Mouse (Mus musculus) T-helper 1 cell (primary cell): Measurements from ENCODE around the gene Mfsd7a.
"Not testable (repeated sequence)": the region's sequence is repeated elsewhere in the genome, so short reads cannot be mapped to it uniquely, and the experiment has no call there.

ENCODE experiments used
- in situ Hi-C: fragments of 300-600 bp; cut with MboI, MseI; formaldehyde crosslinking; loops from one replicate; pipeline ENCODE4 v1.15.1; 2025; ENCODE audit warnings: high pct_unique_total_duplicates

Gene Mfsd7a

GRCm38 (mm10) chr5:108448785-108449668 is at the start of gene Mfsd7a:
TSS of gene Mfsd7a (minus strand) at chr5:108448891.
- in situ Hi-C loops = no loop called here

DNA sequence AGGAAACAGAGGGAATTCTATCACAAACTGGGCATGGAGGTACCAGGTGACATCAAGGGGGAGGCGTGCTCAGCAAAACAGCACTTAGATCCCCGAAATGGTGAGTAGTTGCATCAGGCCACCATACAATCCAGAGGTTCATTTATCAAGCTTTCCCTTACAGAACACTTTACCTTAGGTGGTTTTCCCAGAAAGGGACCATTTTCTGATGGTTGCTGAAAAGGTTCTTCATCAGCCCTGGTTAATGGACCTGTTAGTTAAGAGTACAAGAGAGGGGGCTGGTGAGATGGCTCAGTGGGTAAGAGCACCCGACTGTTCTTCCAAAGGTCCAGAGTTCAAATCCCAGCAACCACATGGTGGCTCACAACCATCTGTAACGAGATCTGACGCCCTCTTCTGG is 37.5 kb upstream of the Mfsd7a start:
- in situ Hi-C loops = not testable (repeated sequence)

DNA sequence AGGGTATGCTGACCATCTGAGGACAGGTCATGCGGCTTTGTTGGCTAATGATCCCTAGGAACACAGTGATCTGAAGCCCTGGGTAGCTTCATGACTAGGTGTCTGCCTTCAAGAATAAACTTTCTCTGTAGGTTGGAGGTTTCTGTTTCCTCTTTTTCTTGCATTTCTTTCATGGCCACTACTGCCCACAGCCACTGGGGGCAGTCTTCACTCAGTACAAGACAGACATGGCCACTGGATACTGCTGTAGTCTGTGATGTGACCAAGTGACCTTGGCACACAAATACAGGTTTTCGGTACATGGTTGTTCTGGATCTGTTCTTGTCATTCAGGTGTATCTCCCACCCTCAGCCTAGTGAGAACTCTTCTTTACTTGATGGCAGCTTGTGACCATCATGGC is 36.5 kb upstream of the Mfsd7a start:
- in situ Hi-C loops = no loop called here

- in situ Hi-C loops = no loop called here
Observed at GRCm38 (mm10) chr5:108483006-108483405, 34.3 kb upstream of the Mfsd7a start.

GRCm38 (mm10) chr5:108475977-108476376 is 27.3 kb upstream of the Mfsd7a start:
- in situ Hi-C loops = no loop called here

DNA sequence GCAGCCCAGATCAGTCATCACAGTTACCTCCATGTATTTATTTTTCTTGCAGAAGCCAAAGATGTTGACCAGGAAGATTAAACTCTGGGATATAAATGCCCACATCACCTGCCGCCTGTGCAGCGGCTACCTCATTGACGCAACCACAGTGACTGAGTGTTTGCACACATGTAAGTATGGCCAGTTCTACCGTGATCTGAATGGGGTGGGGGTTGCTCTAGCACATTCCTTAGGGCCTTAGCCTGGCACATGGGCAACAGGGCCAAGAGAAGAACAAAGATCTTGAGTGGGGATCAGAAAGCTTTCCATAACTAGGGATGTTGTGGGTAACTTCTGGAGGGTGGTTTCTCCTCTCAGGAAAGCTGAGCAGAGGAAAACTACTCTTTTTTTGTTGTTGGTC is 25.0 kb upstream of the Mfsd7a start:
- in situ Hi-C loops = no loop called here

DNA sequence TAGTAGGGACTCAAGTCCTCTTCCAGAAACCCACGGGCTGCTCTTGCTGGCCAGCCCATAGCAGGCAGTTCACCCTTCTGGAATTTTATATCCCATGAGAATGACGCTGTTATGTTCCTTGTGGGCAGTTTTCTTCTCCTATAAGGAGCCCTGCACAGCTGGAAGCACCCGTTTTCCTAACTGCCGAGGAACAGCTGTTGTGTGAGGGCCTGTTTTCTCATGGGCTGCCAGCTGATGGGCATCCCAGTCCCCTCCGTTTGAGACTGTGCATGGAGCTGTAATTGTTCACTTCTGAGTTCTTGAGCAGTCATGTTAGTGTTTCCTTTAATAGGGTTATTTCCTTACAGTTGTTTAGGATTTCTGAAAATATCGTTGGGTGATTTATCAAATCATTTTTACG is 20.9 kb upstream of the Mfsd7a start:
- in situ Hi-C loops = no loop called here

DNA sequence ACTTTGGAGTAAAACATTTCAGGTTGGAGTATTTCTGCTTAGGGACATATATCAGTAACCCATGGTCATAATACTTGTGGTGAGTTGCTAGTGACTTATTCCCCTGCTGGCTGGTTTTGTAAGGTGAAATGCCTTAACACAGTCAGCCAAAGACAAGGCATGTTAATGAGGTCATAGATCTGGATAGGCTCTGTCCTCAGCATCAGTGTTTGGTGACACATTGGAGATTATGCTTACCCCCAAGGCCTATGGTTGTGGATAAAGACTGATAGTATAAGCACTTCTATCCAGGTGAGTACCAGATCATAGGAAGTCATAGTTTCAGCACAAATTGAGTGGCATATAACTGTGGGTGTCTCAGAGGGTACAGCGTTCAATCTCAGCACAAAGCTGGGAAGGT is 18.0 kb upstream of the Mfsd7a start:
- in situ Hi-C loops = no loop called here

GRCm38 (mm10) chr5:108465131-108465891 is 16.6 kb upstream of the Mfsd7a start:
- in situ Hi-C loops = no loop called here

DNA sequence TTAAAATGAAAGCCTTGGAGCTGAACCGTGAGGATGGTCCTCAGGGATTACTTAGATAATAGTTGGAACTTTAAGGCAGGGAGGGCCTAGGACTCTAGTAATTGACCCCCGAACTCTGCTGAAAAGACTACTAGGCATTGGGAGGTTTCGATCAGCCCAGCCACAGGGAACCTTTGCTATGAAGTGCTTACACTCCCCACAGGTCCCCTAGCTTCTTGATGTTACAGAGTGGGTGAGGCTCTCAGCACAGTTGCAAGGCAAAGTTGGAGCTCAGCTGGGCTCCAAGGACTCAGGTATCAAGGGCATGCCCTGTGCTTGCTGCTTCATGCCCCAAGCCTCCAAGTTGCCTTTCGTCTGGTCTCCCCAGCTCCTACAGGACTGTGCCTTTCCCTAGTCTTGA is 13.8 kb upstream of the Mfsd7a start:
- in situ Hi-C loops = no loop called here

GRCm38 (mm10) chr5:108461082-108462065 is 12.7 kb upstream of the Mfsd7a start, which contains the start of gene Pcgf3:
TSS of gene Pcgf3 (plus strand) at chr5:108461232.
- in situ Hi-C loops = no loop called here

DNA sequence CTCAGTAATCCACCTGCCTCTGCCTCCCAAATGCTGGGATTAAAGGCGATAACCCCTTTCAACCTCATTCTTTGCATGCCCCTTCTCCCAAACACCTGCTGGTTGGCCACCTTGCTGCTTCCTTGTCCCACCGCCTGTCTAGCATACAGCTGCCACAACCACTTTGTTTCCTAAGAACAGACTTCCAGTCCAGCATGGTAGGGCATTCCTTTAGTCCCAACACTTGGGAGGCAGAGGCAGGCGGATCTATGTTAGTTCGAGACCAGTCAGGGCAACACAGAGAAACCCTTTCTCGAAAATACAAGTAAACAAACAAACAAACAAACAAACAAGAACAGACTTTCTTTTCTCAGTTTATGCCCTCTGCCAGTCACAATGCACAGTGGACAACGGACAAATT is 11.8 kb upstream of the Mfsd7a start:
- in situ Hi-C loops = no loop called here

- in situ Hi-C loops = no loop called here
Observed at GRCm38 (mm10) chr5:108458706-108459105, 10.0 kb upstream of the Mfsd7a start.

DNA sequence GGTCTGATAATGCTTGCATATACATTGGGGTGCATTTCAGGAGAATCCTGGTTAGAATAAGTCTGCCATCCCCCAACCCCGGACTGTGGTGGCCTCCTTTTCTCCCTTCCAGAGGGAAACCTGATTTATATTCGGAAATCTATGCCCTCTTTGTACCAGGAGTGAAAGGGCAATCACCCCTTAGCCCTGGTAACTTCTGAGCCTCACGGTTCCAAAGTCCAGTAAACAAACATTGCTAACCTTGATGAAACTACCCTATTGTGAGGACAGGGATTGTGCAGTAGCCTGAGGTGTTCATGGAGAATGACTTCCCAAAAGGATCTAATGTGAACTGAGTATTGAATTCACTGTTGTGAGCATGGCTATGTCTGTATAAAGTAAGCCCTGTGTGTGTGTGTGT is 5.4 kb upstream of the Mfsd7a start:
- in situ Hi-C loops = no loop called here

DNA sequence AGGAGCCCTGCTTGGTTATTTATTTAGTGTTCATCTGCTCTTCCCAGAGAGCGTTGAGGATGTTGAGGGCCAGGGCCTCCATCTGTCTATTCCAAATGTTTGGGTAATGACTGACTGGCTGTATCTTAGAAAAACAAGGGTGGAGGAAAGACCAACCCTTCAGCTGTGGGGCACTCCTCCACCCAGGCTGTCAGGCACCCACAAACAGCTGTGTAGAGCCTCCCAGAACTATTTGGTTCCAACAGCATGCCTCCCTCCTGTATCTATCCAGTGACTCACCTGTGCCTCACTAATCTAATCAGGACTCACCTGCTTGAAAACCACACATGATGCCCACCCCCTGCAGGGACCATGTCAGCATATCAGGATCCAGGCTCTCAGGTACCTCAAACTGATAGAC is 3.7 kb upstream of the Mfsd7a start:
- in situ Hi-C loops = no loop called here

DNA sequence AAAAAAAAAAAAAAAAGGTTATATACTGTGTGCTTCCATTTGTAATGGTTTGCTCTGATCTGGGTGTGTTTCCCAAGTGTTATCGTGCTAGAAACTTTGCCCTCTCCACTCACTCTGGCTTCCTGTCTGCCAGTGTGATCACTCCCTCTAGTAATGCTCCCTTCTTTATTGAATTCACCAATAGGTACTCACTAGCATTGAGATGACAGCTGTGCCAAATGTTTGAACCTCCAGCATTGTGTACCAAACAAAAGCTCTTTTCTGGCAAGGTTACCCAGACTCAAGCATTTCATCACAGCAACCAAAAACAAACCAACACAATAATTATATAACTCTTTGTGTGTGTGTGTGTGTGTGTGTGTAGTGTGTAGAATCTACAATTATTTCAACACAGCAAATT is 2.9 kb upstream of the Mfsd7a start:
- in situ Hi-C loops = no loop called here

- in situ Hi-C loops = no loop called here
Observed at GRCm38 (mm10) chr5:108450837-108451540, 2.3 kb upstream of the Mfsd7a start.

DNA sequence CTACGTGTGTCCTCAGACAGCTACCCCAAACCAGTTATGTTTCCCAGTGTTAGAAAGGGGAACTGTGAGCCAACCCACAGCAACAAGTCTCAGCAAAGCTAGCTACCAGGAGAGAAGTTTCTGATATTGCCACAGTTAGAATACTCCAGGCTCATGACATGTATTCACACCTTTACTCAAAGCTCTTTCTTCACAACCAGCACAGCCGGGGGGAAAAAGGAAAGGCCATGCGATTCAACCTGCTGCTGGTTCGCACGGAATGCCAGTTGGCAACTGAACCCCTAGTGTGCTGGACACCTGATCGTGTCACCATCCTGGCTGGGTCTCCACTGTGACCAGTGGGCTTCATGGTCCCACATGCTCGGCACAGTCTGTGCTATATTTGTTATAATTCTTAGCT is 834 bp downstream of the Mfsd7a start:
- in situ Hi-C loops = no loop called here

- in situ Hi-C loops = no loop called here
Observed at GRCm38 (mm10) chr5:108446973-108447372, 1.7 kb downstream of the Mfsd7a start.

DNA sequence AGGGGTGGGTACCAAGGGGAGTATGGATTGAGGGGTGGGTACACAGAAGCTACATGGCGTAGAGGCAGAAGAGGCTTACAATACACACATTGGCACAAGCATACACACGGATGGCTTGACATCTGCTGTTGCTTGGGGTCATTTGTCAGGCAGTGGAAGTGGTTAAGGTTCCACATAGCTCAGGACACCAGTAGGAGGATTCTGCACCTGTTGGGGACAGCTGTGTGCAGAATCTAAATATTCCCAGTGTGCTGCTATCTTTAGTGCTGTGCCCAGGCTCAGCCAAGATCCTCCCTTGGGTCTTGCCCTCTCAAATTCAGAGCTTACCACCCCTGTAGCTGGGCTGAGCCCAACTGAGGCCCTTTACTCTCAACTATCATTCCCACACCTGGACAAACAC is 12.6 kb downstream of the Mfsd7a start:
- in situ Hi-C loops = no loop called here
